Mouse (Mus musculus) testis, postnatal 14 days (tissue): ENCODE data around the gene Srsf10.

Experiments
- DNase-seq: peaks from one replicate; pipeline ENCODE4 v3.0.0; 2021; ENCODE audit warnings: low spot score

Srsf10 gene

GRCm38 (mm10) chr4:135855536-135856222, at the start of gene Srsf10:
Gene Srsf10 (plus strand): TSS chr4:135855747.
- peak; percentile 98 for DNase-seq

- DNase-seq: no peak
Measured at GRCm38 (mm10) chr4:135814896-135815295, 40.7 kb upstream of the Srsf10 start.

GRCm38 (mm10) chr4:135816905-135817622, 38.5 kb upstream of the Srsf10 start:
- no peak for DNase-seq

GRCm38 (mm10) chr4:135818366-135818765, 37.2 kb upstream of the Srsf10 start:
- DNase-seq: no peak

- no peak for DNase-seq
Measured at GRCm38 (mm10) chr4:135819826-135820526, 35.6 kb upstream of the Srsf10 start.

- DNase-seq: no peak
Measured at GRCm38 (mm10) chr4:135821772-135822171, 33.8 kb upstream of the Srsf10 start.

GRCm38 (mm10) chr4:135823298-135823697, 32.2 kb upstream of the Srsf10 start:
- no peak for DNase-seq

- DNase-seq: no peak
Measured at GRCm38 (mm10) chr4:135824254-135824653, 31.3 kb upstream of the Srsf10 start.

GRCm38 (mm10) chr4:135828491-135828890, 27.1 kb upstream of the Srsf10 start:
- peak; percentile 75 for DNase-seq

- no peak for DNase-seq
Measured at GRCm38 (mm10) chr4:135832070-135832469, 23.5 kb upstream of the Srsf10 start.

GRCm38 (mm10) chr4:135833301-135834123, 22.0 kb upstream of the Srsf10 start:
- DNase-seq: no peak

GRCm38 (mm10) chr4:135834124-135834717, 21.3 kb upstream of the Srsf10 start:
- DNase-seq: no peak

- peak; percentile 65 for DNase-seq
Measured at GRCm38 (mm10) chr4:135838925-135839292, 16.6 kb upstream of the Srsf10 start.

- no peak for DNase-seq
Measured at GRCm38 (mm10) chr4:135839293-135840011, 16.1 kb upstream of the Srsf10 start.

GRCm38 (mm10) chr4:135844400-135844799, 11.1 kb upstream of the Srsf10 start:
- no peak for DNase-seq

- DNase-seq: peak; percentile 71
Measured at GRCm38 (mm10) chr4:135847581-135847980, 8.0 kb upstream of the Srsf10 start.

GRCm38 (mm10) chr4:135850411-135851095, 5.0 kb upstream of the Srsf10 start:
- DNase-seq: no peak

- no peak for DNase-seq
Measured at GRCm38 (mm10) chr4:135851942-135852341, 3.6 kb upstream of the Srsf10 start.

GRCm38 (mm10) chr4:135853987-135854546, 1.5 kb upstream of the Srsf10 start:
- no peak for DNase-seq

GRCm38 (mm10) chr4:135854630-135855029, 917 bp upstream of the Srsf10 start:
- no peak for DNase-seq
